Mouse (Mus musculus): ENCODE results near the gene Higd2a. TPM values are rescaled to one million over a fixed set of nuclear protein-coding genes. Genes with fewer than 3 reads are reported as not detected.

The Higd2a gene
- total and polyA plus RNA-seq, 3 experiments, result 169 to 270 (median 189) TPM

- no peak overlapping the region for H3K9ac ChIP-seq (ENCODE audit: low read depth, low read length)
- intact Hi-C loops (cut with DNase I), result no loop called here
- H3K4me3 ChIP-seq, result no peak overlapping the region
- H3K36me3 ChIP-seq (ENCODE audit: control insufficient read depth, insufficient read depth, low read length), result no peaks in the 10 kb centered on the region
- H3K79me2 ChIP-seq (replicated peaks; ENCODE audit: control insufficient read depth, insufficient read depth, low read length), result peaks cover 6% of the 10 kb centered on the region
- DNase-seq, result no peak
- no peaks in the 10 kb centered on the region for H3K27me3 ChIP-seq (ENCODE audit: control insufficient read depth, insufficient read depth, low read length)
- no peak overlapping the region for H3K27ac ChIP-seq
- 89% methylated on average over 2 of the region's 2 CpGs for WGBS
- H3K4me1 ChIP-seq (ENCODE audit: control insufficient read depth, insufficient read depth, low read length), result peaks cover 3% of the 10 kb centered on the region
- TF ChIP-seq POLR2A (IDR thresholded peaks at IDR 0.05; ENCODE audit: insufficient read depth, low read depth, low read length), result no peak
- TF ChIP-seq EP300 (IDR thresholded peaks at IDR 0.05; ENCODE audit: insufficient read depth, low read depth, low read length), result no peak
- TF ChIP-seq CTCF (IDR thresholded peaks at IDR 0.05), result no peak
Observed at GRCm38 (mm10) chr13:54559656-54560055, 30.4 kb upstream of the Higd2a start.

GRCm38 (mm10) chr13:54560608-54561007, 29.4 kb upstream of the Higd2a start:
- peaks cover 3% of the 10 kb centered on the region for H3K4me1 ChIP-seq (ENCODE audit: control insufficient read depth, insufficient read depth, low read length)

DNA sequence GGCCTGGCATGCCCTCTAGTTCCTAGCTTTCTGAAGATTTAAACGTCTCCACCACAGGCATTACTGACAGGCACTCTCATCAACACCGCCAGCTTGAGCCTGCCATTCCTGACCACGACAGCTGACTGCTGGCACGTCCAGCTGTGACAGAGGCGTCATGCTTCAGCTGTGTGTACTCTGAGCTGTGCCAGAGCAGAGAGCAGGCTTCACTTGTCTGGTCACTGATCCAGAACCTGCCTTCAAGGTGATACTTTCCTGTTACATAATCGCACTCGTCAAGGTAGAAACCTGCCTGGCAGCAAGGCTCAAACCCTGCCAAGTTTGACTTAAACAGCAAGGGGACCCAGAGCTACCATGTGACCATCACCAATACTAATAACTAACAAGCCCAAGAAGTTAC, 27.4 kb upstream of the Higd2a start:
- 64% methylated on average over 7 of the region's 7 CpGs for WGBS
- no peaks in the 10 kb centered on the region for H3K36me3 ChIP-seq (ENCODE audit: control insufficient read depth, insufficient read depth, low read length)
- no peak overlapping the region for H3K27ac ChIP-seq
- H3K9ac ChIP-seq (ENCODE audit: low read depth, low read length), result no peak overlapping the region
- intact Hi-C loops (cut with DNase I), result no loop called here
- no peak overlapping the region for H3K4me3 ChIP-seq
- no peak for DNase-seq
- H3K4me1 ChIP-seq (ENCODE audit: control insufficient read depth, insufficient read depth, low read length), result no peaks in the 10 kb centered on the region; the same call in 1 of the 2 replicates
- H3K79me2 ChIP-seq (replicated peaks; ENCODE audit: control insufficient read depth, insufficient read depth, low read length), result peaks cover 5% of the 10 kb centered on the region
- H3K27me3 ChIP-seq (ENCODE audit: control insufficient read depth, insufficient read depth, low read length), result no peaks in the 10 kb centered on the region
- TF ChIP-seq CTCF (IDR thresholded peaks at IDR 0.05), result no peak
- no peak for TF ChIP-seq EP300 (IDR thresholded peaks at IDR 0.05; ENCODE audit: insufficient read depth, low read depth, low read length)
- no peak for TF ChIP-seq POLR2A (IDR thresholded peaks at IDR 0.05; ENCODE audit: insufficient read depth, low read depth, low read length)

More at GRCm38 (mm10) chr13:54560608-54561007, 29.4 kb upstream of the Higd2a start:
- no peak overlapping the region for H3K4me3 ChIP-seq
- TF ChIP-seq POLR2A (IDR thresholded peaks at IDR 0.05; ENCODE audit: insufficient read depth, low read depth, low read length) (no peak), EP300 (IDR thresholded peaks at IDR 0.05; ENCODE audit: insufficient read depth, low read depth, low read length) (no peak), CTCF (IDR thresholded peaks at IDR 0.05) (no peak)
- H3K27me3 ChIP-seq (ENCODE audit: control insufficient read depth, insufficient read depth, low read length), result no peaks in the 10 kb centered on the region
- H3K36me3 ChIP-seq (ENCODE audit: control insufficient read depth, insufficient read depth, low read length), result no peaks in the 10 kb centered on the region
- 90% methylated on average over 7 of the region's 7 CpGs for WGBS
- peaks cover 7% of the 10 kb centered on the region for H3K79me2 ChIP-seq (replicated peaks; ENCODE audit: control insufficient read depth, insufficient read depth, low read length)
- H3K9ac ChIP-seq (ENCODE audit: low read depth, low read length), result no peak overlapping the region
- H3K27ac ChIP-seq, result no peak overlapping the region
- intact Hi-C loops (cut with DNase I), result no loop called here
- DNase-seq, result no peak

DNA sequence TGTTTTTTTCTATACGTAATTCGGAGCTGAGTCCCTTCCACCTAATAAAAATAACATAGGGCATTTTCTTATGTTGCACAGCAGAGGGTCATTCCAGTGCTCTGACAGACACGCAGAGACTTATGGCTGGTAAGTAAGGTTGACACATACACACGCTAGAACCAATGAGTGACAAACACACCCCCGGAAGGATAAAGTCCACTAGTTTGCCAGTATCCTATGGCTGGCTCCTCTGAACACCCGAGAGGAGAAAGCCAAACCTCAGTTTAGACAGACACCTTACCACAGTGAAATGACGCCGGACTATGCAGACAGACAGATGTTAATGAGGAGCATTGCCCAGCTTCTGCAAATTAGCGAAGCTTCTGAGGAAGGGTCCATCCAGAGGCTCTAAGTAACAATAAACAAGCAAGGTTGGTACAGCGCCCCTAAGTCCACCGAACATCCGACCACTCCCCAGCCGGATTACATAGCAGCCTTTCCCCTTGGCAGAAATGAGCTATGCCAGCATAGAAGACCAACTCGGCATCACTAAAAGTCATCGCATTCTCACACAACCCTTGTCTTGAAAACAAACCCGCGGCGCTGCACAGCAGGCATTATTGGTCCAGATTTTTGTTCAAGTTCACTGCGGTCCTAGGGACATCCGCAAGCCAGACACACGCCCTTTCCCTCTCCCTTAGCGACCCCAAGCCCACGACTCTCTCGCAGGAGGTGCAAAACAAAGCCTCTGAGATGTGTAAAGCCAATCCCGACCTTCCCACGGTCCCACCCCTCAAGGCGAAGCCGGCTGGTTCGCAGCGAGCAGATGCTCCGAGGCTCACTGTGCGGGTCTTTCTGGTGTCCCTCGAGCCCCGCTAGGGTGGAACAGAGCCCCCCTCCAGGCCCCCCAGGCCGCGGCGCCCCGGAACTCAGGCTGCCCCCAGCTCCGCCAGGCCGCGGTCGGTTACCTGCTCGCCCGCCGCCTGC, 25.5 kb upstream of the Higd2a start:
- H3K36me3 ChIP-seq (ENCODE audit: control insufficient read depth, insufficient read depth, low read length), result no peaks in the 10 kb centered on the region
- DNase-seq, result no peak
- WGBS, result 9% methylated on average over 45 of the region's 45 CpGs
- intact Hi-C loops (cut with DNase I), result loop anchor here (1.0 to 5.0 kb wide), 4 partner anchors 26 to 96 kb away; partner anchors contain the start of genes Faf2, Higd2a, Nop16 and Simc1
- peak overlapping the region; percentile 77 for H3K27ac ChIP-seq
- H3K4me3 ChIP-seq, result peak overlapping the region; percentile 82
- no peaks in the 10 kb centered on the region; the same call in 1 of the 2 replicates for H3K4me1 ChIP-seq (ENCODE audit: control insufficient read depth, insufficient read depth, low read length)
- H3K9ac ChIP-seq (ENCODE audit: low read depth, low read length), result peak overlapping the region; percentile 85
- no peaks in the 10 kb centered on the region for H3K27me3 ChIP-seq (ENCODE audit: control insufficient read depth, insufficient read depth, low read length)
- TF ChIP-seq CTCF (IDR thresholded peaks at IDR 0.05) (no peak), POLR2A (IDR thresholded peaks at IDR 0.05; ENCODE audit: insufficient read depth, low read depth, low read length) (no peak), EP300 (IDR thresholded peaks at IDR 0.05; ENCODE audit: insufficient read depth, low read depth, low read length) (no peak)
- peaks cover 5% of the 10 kb centered on the region for H3K79me2 ChIP-seq (replicated peaks; ENCODE audit: control insufficient read depth, insufficient read depth, low read length)

DNA sequence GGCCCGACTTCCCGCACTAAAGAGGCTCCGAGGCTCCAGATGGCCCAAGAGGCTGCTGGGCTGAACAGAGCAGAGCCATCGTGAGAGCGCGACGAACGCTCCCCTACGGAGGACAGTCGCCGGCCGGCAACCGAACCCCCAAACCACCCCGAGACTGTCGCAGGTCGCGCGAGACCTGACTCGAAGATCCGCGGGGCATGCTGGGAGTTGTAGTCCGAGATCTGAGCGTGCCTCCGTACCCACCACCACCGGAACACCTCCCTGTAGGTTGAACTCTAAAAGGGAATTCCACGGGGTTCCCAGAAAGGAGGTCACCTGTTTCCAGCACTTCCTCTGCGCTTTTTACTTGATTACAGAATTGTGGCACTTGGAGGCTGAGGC, 24.8 kb upstream of the Higd2a start, which contains the start of gene 4833439L19Rik:
Gene 4833439L19Rik, minus strand, starts transcription at position 235 of the 381 bp plus-strand sequence.
- no peaks in the 10 kb centered on the region; the same call in 1 of the 2 replicates for H3K4me1 ChIP-seq (ENCODE audit: control insufficient read depth, insufficient read depth, low read length)
- peak within 1 kb of the TSS; percentile 85 for H3K9ac ChIP-seq (ENCODE audit: low read depth, low read length)
- WGBS, result under 1% methylated on average over 27 of the region's 27 CpGs
- peak within 1 kb of the TSS; percentile 77 for H3K27ac ChIP-seq
- TF ChIP-seq EP300 (IDR thresholded peaks at IDR 0.05; ENCODE audit: insufficient read depth, low read depth, low read length) (0 out of 2 replicates have a peak, but pooled peaks have one; percentile 8), CTCF (IDR thresholded peaks at IDR 0.05) (no peak), POLR2A (IDR thresholded peaks at IDR 0.05; ENCODE audit: insufficient read depth, low read depth, low read length) (peak; percentile 86)
- H3K79me2 ChIP-seq (replicated peaks; ENCODE audit: control insufficient read depth, insufficient read depth, low read length), result peaks cover 5% of the 10 kb centered on the region
- peak within 1 kb of the TSS; percentile 82 for H3K4me3 ChIP-seq
- no peaks in the 10 kb centered on the region for H3K27me3 ChIP-seq (ENCODE audit: control insufficient read depth, insufficient read depth, low read length)
- DNase-seq, result peak; percentile 94 to 98
- intact Hi-C loops (cut with DNase I), result loop anchor here (1.0 to 5.0 kb wide), 4 partner anchors 26 to 97 kb away; partner anchors contain the start of genes Faf2, Higd2a, Nop16 and Simc1
- no peaks in the 10 kb centered on the region for H3K36me3 ChIP-seq (ENCODE audit: control insufficient read depth, insufficient read depth, low read length)

Measured in heart, adult 2 months (tissue).